Mouse (Mus musculus): ENCODE results near the gene Nrxn1. TPM values are rescaled to one million over a fixed set of nuclear protein-coding genes. Genes with fewer than 3 reads are reported as not detected.

Nrxn1 gene
- total and polyA plus RNA-seq, 3 experiments, result 2.0 to 2.7 (median 2.1) TPM

GRCm38 (mm10) chr17:90628004-90628403 is 464.9 kb downstream of the Nrxn1 start:
- Histone ChIP-seq H3K4me1 (ENCODE audit: control insufficient read depth, insufficient read depth, low read length) (no peaks in the 10 kb centered on the region), H3K27ac (no peak overlapping the region), H3K36me3 (ENCODE audit: control insufficient read depth, insufficient read depth, low read length) (no peaks in the 10 kb centered on the region), H3K79me2 (replicated peaks; ENCODE audit: control insufficient read depth, insufficient read depth, low read length) (no peaks in the 10 kb centered on the region), H3K27me3 (ENCODE audit: control insufficient read depth, insufficient read depth, low read length) (no peaks in the 10 kb centered on the region), H3K9ac (ENCODE audit: low read depth, low read length) (no peak overlapping the region), H3K4me3 (no peak overlapping the region)
- intact Hi-C loops (cut with DNase I), result no loop called here
- DNase-seq, result no peak
- WGBS, result 60% methylated on average over 3 of the region's 3 CpGs
- TF ChIP-seq POLR2A (IDR thresholded peaks at IDR 0.05; ENCODE audit: insufficient read depth, low read depth, low read length), result no peak

DNA sequence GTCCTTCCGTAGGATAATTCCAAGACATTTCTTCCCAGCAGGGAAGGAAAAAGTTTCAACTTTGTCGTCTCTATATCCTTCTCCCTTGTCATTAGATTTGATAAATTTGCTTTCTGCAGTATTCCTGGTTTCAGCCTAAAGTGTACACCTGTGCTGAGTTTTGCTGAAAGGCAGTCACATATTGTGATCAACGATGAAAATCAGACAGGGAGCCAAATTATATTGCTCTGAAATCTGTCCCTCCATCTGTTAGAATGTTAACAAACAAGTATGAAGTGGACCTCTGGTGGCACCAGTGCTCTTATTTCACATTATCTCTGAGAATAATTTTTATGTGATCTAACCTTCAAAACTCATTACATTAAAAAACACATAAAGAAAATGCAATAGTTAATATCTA is 465.5 kb downstream of the Nrxn1 start:
- H3K27me3 ChIP-seq (ENCODE audit: control insufficient read depth, insufficient read depth, low read length), result no peaks in the 10 kb centered on the region
- WGBS, result 72% methylated on average over 3 of the region's 3 CpGs
- H3K4me3 ChIP-seq, result no peak overlapping the region
- no peaks in the 10 kb centered on the region for H3K4me1 ChIP-seq (ENCODE audit: control insufficient read depth, insufficient read depth, low read length)
- no peak overlapping the region for H3K27ac ChIP-seq
- intact Hi-C loops (cut with DNase I), result no loop called here
- no peaks in the 10 kb centered on the region for H3K79me2 ChIP-seq (replicated peaks; ENCODE audit: control insufficient read depth, insufficient read depth, low read length)
- no peak for TF ChIP-seq POLR2A (IDR thresholded peaks at IDR 0.05; ENCODE audit: insufficient read depth, low read depth, low read length)
- no peak for TF ChIP-seq CTCF (IDR thresholded peaks at IDR 0.05)
- TF ChIP-seq EP300 (IDR thresholded peaks at IDR 0.05; ENCODE audit: insufficient read depth, low read depth, low read length), result no peak
- no peak for DNase-seq
- H3K9ac ChIP-seq (ENCODE audit: low read depth, low read length), result no peak overlapping the region
- no peaks in the 10 kb centered on the region for H3K36me3 ChIP-seq (ENCODE audit: control insufficient read depth, insufficient read depth, low read length)

- Histone ChIP-seq H3K36me3 (ENCODE audit: control insufficient read depth, insufficient read depth, low read length) (no peaks in the 10 kb centered on the region), H3K27ac (no peak overlapping the region), H3K4me1 (ENCODE audit: control insufficient read depth, insufficient read depth, low read length) (no peaks in the 10 kb centered on the region), H3K9ac (ENCODE audit: low read depth, low read length) (no peak overlapping the region), H3K27me3 (ENCODE audit: control insufficient read depth, insufficient read depth, low read length) (no peaks in the 10 kb centered on the region), H3K4me3 (no peak overlapping the region), H3K79me2 (replicated peaks; ENCODE audit: control insufficient read depth, insufficient read depth, low read length) (no peaks in the 10 kb centered on the region)
- intact Hi-C loops (cut with DNase I), result no loop called here
- WGBS, result 35% methylated on average over 1 of the region's 1 CpGs
- TF ChIP-seq EP300 (IDR thresholded peaks at IDR 0.05; ENCODE audit: insufficient read depth, low read depth, low read length) (no peak), CTCF (IDR thresholded peaks at IDR 0.05) (no peak)
- no peak for DNase-seq
These were observed 468.1 kb downstream of the Nrxn1 start for GRCm38 (mm10) chr17:90624591-90625266.

DNA sequence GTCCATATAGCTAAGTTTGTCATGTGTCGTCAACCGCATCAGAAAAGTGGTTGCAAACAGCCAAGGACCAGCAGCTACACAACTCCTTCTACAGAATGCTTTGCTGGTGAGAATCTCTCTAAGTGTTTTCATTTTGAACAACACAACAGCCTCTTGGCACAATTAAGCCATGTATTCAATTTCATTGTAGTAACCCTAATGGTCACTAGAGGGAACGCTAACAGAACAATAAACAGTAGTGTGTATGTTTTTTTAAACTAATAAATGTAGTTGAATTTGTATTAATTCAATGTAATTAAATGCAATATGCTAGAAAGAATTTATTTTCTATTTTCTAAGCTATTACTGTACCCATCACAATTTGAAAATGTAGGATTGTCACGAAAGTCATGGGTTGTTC is 471.0 kb downstream of the Nrxn1 start:
- Histone ChIP-seq H3K27ac (no peak overlapping the region), H3K4me1 (ENCODE audit: control insufficient read depth, insufficient read depth, low read length) (no peaks in the 10 kb centered on the region), H3K79me2 (replicated peaks; ENCODE audit: control insufficient read depth, insufficient read depth, low read length) (no peaks in the 10 kb centered on the region), H3K36me3 (ENCODE audit: control insufficient read depth, insufficient read depth, low read length) (no peaks in the 10 kb centered on the region), H3K4me3 (no peak overlapping the region), H3K9ac (ENCODE audit: low read depth, low read length) (no peak overlapping the region), H3K27me3 (ENCODE audit: control insufficient read depth, insufficient read depth, low read length) (no peaks in the 10 kb centered on the region)
- no peak for DNase-seq
- intact Hi-C loops (cut with DNase I), result no loop called here
- TF ChIP-seq POLR2A (IDR thresholded peaks at IDR 0.05; ENCODE audit: insufficient read depth, low read depth, low read length), result no peak
- TF ChIP-seq CTCF (IDR thresholded peaks at IDR 0.05), result no peak
- TF ChIP-seq EP300 (IDR thresholded peaks at IDR 0.05; ENCODE audit: insufficient read depth, low read depth, low read length), result no peak
- 80% methylated on average over 4 of the region's 4 CpGs for WGBS

DNA sequence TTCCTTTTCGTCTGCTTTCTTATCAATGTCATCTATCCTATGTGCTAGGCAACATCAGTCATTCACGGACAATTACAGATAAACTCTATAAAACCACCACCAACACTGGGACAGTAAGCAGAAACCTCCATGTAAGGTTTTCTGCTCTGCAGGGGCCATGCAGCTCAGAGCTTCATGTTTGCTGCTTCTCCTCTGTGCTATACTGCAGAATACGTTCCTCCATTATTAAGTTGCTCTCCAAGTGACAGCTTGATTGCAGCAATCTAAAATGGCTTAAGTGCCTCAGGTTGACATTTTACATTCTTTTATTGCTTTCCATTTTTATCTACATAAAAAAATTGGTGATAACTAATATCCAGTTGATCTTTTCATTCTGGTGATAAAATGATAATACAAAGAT is 477.9 kb downstream of the Nrxn1 start:
- Histone ChIP-seq H3K4me1 (ENCODE audit: control insufficient read depth, insufficient read depth, low read length) (no peaks in the 10 kb centered on the region), H3K27ac (no peak overlapping the region), H3K4me3 (no peak overlapping the region), H3K79me2 (replicated peaks; ENCODE audit: control insufficient read depth, insufficient read depth, low read length) (no peaks in the 10 kb centered on the region), H3K36me3 (ENCODE audit: control insufficient read depth, insufficient read depth, low read length) (no peaks in the 10 kb centered on the region), H3K9ac (ENCODE audit: low read depth, low read length) (no peak overlapping the region), H3K27me3 (ENCODE audit: control insufficient read depth, insufficient read depth, low read length) (no peaks in the 10 kb centered on the region)
- 54% methylated on average over 3 of the region's 3 CpGs for WGBS
- TF ChIP-seq POLR2A (IDR thresholded peaks at IDR 0.05; ENCODE audit: insufficient read depth, low read depth, low read length) (no peak), EP300 (IDR thresholded peaks at IDR 0.05; ENCODE audit: insufficient read depth, low read depth, low read length) (no peak), CTCF (IDR thresholded peaks at IDR 0.05) (no peak)
- no peak for DNase-seq
- intact Hi-C loops (cut with DNase I), result no loop called here

DNA sequence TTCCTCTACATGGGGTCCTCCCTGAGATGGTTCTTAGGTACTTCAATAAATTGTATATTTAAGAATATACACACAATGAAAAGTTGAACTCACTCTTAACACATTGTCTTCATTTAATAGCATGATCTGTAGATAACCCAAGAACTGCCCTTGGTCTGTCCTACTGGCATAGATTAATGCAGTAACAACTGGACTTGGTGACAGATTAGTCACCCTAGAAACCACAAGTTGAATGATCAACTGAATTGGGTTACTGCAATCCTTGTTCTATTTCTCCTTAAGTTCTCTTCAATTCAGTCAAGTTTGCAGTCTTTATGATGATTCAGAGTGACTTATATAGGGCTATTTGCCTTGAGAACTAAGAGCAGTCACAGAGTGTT is 485.5 kb downstream of the Nrxn1 start:
- intact Hi-C loops (cut with DNase I), result no loop called here
- Histone ChIP-seq H3K27me3 (ENCODE audit: control insufficient read depth, insufficient read depth, low read length) (no peaks in the 10 kb centered on the region), H3K27ac (no peak overlapping the region), H3K4me1 (ENCODE audit: control insufficient read depth, insufficient read depth, low read length) (no peaks in the 10 kb centered on the region), H3K9ac (ENCODE audit: low read depth, low read length) (no peak overlapping the region), H3K36me3 (ENCODE audit: control insufficient read depth, insufficient read depth, low read length) (no peaks in the 10 kb centered on the region), H3K4me3 (no peak overlapping the region), H3K79me2 (replicated peaks; ENCODE audit: control insufficient read depth, insufficient read depth, low read length) (no peaks in the 10 kb centered on the region)
- TF ChIP-seq POLR2A (IDR thresholded peaks at IDR 0.05; ENCODE audit: insufficient read depth, low read depth, low read length) (no peak), CTCF (IDR thresholded peaks at IDR 0.05) (no peak), EP300 (IDR thresholded peaks at IDR 0.05; ENCODE audit: insufficient read depth, low read depth, low read length) (no peak)
- no peak for DNase-seq
